Mouse (Mus musculus) stomach, postnatal 0 days (tissue): ENCODE results near the gene Khnyn.

ENCODE experiments used
- CTCF ChIP-seq: IDR thresholded peaks from 2 replicates; pipeline ENCODE4 v1.5.1; 2016; ENCODE audit warnings: antibody characterized with exemption, low read depth, mild to moderate bottlenecking, moderate library complexity
- EP300 ChIP-seq: optimal IDR thresholded peaks from 2 replicates; pipeline ENCODE3; 2016; ENCODE audit warnings: antibody characterized with exemption

- no peak for TF ChIP-seq CTCF
- TF ChIP-seq EP300: no peak
Observed at GRCm38 (mm10) chr14:55880982-55881381, 3.8 kb upstream of the Khnyn start.
